Mouse (Mus musculus) forebrain, embryonic 10.5 days (tissue): Measurements from ENCODE around the gene Fbln2. TPM values are rescaled to one million over a fixed set of nuclear protein-coding genes. Genes with fewer than 3 reads are reported as not detected.

ENCODE experiments used
- DNase-seq: peaks from one replicate; pipeline ENCODE4 v3.0.0-alpha.2; 2017; ENCODE audit warnings: low spot score; ENCODE audit errors: extremely low spot score
- H3K27ac ChIP-seq: fragments of 300-500 bp; sonication (generic); 2 replicates; pipeline ENCODE4 v1.5.1; 2016; ENCODE audit warnings: mild to moderate bottlenecking
- H3K27me3 ChIP-seq: fragments of 300-500 bp; sonication (generic); 2 replicates; pipeline ENCODE4 v1.6.1; 2016; ENCODE audit warnings: mild to moderate bottlenecking; ENCODE audit not compliant: poor library complexity, severe bottlenecking
- H3K36me3 ChIP-seq: fragments of 300-500 bp; sonication (generic); replicated peaks from 2 replicates; pipeline ENCODE4 v1.6.1; 2016; ENCODE audit warnings: mild to moderate bottlenecking, moderate library complexity
- H3K4me1 ChIP-seq: fragments of 300-500 bp; sonication (generic); 2 replicates; pipeline ENCODE4 v1.6.1; 2016
- H3K4me3 ChIP-seq: fragments of 300-500 bp; sonication (generic); 2 replicates; pipeline ENCODE4 v1.5.1; 2016; ENCODE audit warnings: mild to moderate bottlenecking, moderate library complexity
- H3K9me3 ChIP-seq: fragments of 300-500 bp; sonication (generic); 2 replicates; pipeline ENCODE4 v1.6.1; 2016; ENCODE audit warnings: mild to moderate bottlenecking, moderate library complexity
- WGBS: fragments of 180-500 bp; shearing (Covaris S2); methylation state at CpG from one replicate; pipeline ENCODE4 v1.1.7; 2016; 5-methylcytosine and 5-hydroxymethylcytosine counted together
- polyA plus RNA-seq: library from polyadenylated mRNA; unstranded; fragments of >200 nt; fragmentation: Nextera tagmentation; extraction: Ambion mirVana; gene quantifications from 2 replicates; pipeline ENCODE4 v1.2.1, GENCODE M21; 2016

Fbln2 gene
- polyA plus RNA-seq, 1 experiment from 2014 or later = 35.4 TPM

GRCm38 (mm10) chr6:91265616-91266015, 53.4 kb downstream of the Fbln2 start:
- H3K4me1 ChIP-seq = peaks cover 27% of the 10 kb centered on the region
- 0 out of 2 replicates have a peak, but pooled peaks cover 3% of the 10 kb centered on the region for H3K36me3 ChIP-seq
- no peak for DNase-seq
- H3K4me3 ChIP-seq = no peak overlapping the region
- 83% methylated on average over 12 of the region's 12 CpGs for WGBS
- peak overlapping the region; percentile 61; the same call in 1 of the 2 replicates for H3K27ac ChIP-seq
- no peaks in the 10 kb centered on the region for H3K27me3 ChIP-seq
- no peaks in the 10 kb centered on the region for H3K9me3 ChIP-seq

DNA sequence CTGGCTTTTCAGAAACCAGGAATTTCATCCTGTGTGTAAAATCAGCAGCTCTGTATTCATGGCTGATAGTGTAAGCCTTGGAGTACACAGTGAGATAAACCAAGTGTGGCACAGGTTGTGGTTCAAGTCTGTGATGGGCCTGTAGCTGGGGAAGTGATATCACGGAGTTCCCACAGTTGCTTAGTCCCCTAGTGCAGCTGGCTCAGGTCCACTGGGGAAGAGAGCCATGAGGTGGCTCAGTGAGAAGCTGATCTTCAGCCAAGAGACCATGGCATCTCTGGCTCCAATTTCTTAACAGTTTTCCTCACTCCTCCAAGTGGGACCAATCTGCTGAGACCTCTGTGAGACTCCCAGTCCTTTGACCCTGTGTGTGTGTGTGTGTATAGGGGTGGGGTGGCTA, 54.4 kb downstream of the Fbln2 start:
- no peaks in the 10 kb centered on the region for H3K9me3 ChIP-seq
- H3K36me3 ChIP-seq = 0 out of 2 replicates have a peak, but pooled peaks cover 7% of the 10 kb centered on the region
- H3K27ac ChIP-seq = peak overlapping the region; percentile 61; the same call in 1 of the 2 replicates
- peaks cover 17% of the 10 kb centered on the region for H3K4me1 ChIP-seq
- DNase-seq = no peak
- H3K27me3 ChIP-seq = no peaks in the 10 kb centered on the region
- no peak overlapping the region for H3K4me3 ChIP-seq
- WGBS = 88% methylated on average over 1 of the region's 1 CpGs

- Histone ChIP-seq H3K9me3 (no peaks in the 10 kb centered on the region), H3K27ac (no peak overlapping the region), H3K4me3 (no peak overlapping the region), H3K36me3 (0 out of 2 replicates have a peak, but pooled peaks cover 5% of the 10 kb centered on the region), H3K4me1 (peaks cover 15% of the 10 kb centered on the region), H3K27me3 (no peaks in the 10 kb centered on the region)
- DNase-seq = no peak
- WGBS = 74% methylated on average over 9 of the region's 9 CpGs
Observed at GRCm38 (mm10) chr6:91268318-91268717, 56.1 kb downstream of the Fbln2 start.

DNA sequence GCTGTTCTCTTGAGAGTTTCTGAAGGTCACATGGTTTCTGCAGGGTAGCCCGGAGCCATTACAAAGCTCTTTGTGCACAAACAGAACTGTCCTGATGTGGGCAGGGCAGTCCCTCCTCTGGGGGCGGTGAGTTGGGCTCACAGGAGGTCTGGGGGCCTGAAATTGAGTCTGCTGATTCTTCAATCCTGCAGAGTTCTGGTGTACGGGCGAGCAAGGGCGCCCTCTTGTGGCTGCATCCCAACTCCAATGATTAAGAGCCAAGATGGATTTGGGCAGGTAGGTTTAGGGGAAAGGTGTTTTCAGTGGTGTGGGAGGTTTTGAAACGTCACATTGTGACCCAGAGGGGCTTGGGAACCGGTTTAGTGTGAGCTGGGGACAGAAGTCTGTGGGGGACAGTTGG, 65.3 kb downstream of the Fbln2 start:
- peaks cover 4% of the 10 kb centered on the region; the same call in 1 of the 2 replicates for H3K36me3 ChIP-seq
- peak; percentile 77 for DNase-seq
- H3K4me3 ChIP-seq = no peak overlapping the region
- H3K9me3 ChIP-seq = no peaks in the 10 kb centered on the region
- peak overlapping the region; percentile 65 for H3K27ac ChIP-seq
- peaks cover 34% of the 10 kb centered on the region for H3K4me1 ChIP-seq
- 2% methylated on average over 7 of the region's 7 CpGs for WGBS
- peaks cover 26% of the 10 kb centered on the region for H3K27me3 ChIP-seq

- Histone ChIP-seq H3K4me3 (no peak overlapping the region), H3K9me3 (no peaks in the 10 kb centered on the region), H3K36me3 (peaks cover 4% of the 10 kb centered on the region; the same call in 1 of the 2 replicates), H3K4me1 (peaks cover 34% of the 10 kb centered on the region), H3K27ac (no peak overlapping the region), H3K27me3 (peaks cover 33% of the 10 kb centered on the region)
- DNase-seq = no peak
- WGBS = 52% methylated on average over 1 of the region's 1 CpGs
Observed at GRCm38 (mm10) chr6:91278302-91278701, 66.0 kb downstream of the Fbln2 start.

DNA sequence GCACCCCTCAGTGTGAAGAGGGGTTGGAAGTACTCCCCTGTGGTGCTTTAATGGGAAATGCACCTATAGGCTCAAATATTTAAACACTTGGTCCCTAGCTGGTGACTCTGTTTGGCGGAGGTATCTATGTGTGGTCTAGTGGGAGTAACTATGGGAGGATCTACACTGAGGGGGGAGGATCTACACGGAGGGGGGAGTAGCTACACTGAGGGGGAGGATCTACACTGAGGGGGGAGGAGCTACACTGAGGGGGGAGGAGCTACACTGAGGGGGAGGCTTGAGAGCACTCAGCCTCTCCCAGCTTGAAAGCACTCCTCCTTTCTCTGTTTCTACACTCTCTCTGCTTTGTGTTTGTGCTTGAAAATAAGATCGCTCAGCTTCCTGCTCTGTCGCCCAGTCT, 67.2 kb downstream of the Fbln2 start:
- Histone ChIP-seq H3K36me3 (no peaks in the 10 kb centered on the region), H3K27ac (no peak overlapping the region), H3K4me1 (peaks cover 41% of the 10 kb centered on the region), H3K9me3 (no peaks in the 10 kb centered on the region), H3K27me3 (peaks cover 45% of the 10 kb centered on the region), H3K4me3 (no peak overlapping the region)
- no peak for DNase-seq
- 37% methylated on average over 4 of the region's 4 CpGs for WGBS

GRCm38 (mm10) chr6:91281206-91281605, 69.0 kb downstream of the Fbln2 start:
- no peak overlapping the region for H3K4me3 ChIP-seq
- H3K36me3 ChIP-seq = no peaks in the 10 kb centered on the region
- 6% methylated on average over 6 of the region's 6 CpGs for WGBS
- H3K9me3 ChIP-seq = no peaks in the 10 kb centered on the region
- peaks cover 63% of the 10 kb centered on the region for H3K27me3 ChIP-seq
- H3K27ac ChIP-seq = no peak overlapping the region; the same call in 1 of the 2 replicates
- peak; percentile 86 for DNase-seq
- H3K4me1 ChIP-seq = peaks cover 53% of the 10 kb centered on the region

DNA sequence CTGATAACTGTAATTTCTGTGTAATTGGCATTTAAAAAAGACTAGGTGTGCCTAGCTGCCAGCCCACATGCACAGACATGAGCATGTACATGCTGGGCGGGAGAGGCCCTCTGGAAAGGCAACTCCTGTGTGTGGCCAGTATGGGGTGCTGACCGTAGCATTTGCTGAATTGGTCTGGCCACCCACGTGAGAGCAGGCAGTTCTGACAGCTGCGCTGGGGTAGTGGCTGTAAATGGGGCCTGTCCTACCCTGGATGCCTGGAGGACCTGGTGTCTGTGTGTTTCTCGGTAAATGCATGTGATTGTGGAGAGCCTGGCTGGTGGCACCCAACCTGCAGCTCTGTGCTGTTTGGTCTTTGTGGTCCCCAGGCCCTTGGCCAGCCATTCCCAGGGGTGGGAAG, 69.5 kb downstream of the Fbln2 start:
- Histone ChIP-seq H3K4me3 (no peak overlapping the region), H3K9me3 (no peaks in the 10 kb centered on the region), H3K36me3 (no peaks in the 10 kb centered on the region), H3K4me1 (peaks cover 58% of the 10 kb centered on the region), H3K27me3 (peaks cover 68% of the 10 kb centered on the region), H3K27ac (peak overlapping the region; percentile 3; the same call in 1 of the 2 replicates)
- WGBS = 56% methylated on average over 5 of the region's 5 CpGs
- no peak for DNase-seq

DNA sequence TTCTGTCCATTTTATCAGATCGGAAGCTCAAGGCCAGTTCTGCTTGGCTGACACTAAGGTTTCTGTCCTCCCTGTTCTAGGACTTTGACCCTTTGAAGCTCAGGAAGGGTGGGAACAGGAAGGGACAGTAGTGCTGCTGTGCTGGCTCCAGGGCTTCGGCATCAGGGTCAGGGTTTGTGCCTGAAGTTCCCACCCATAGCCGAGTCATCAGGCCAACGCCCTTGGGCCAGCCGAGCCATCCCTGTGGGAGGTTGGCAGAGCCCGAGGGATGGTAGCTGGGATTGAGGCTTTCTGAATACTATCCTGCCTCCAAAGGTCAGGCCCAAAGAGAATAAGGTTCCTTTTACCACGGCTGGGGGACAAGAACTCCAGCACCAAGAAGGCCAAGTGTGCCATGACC, 70.8 kb downstream of the Fbln2 start:
- Histone ChIP-seq H3K36me3 (no peaks in the 10 kb centered on the region), H3K27me3 (peaks cover 81% of the 10 kb centered on the region), H3K4me1 (peaks cover 60% of the 10 kb centered on the region), H3K9me3 (no peaks in the 10 kb centered on the region), H3K27ac (peak overlapping the region; percentile 59), H3K4me3 (no peak overlapping the region)
- no peak for DNase-seq
- 79% methylated on average over 7 of the region's 7 CpGs for WGBS

- peak; percentile 78 for DNase-seq
- WGBS = 3% methylated on average over 35 of the region's 35 CpGs
- Histone ChIP-seq H3K4me1 (peaks cover 67% of the 10 kb centered on the region), H3K27me3 (peaks cover 92% of the 10 kb centered on the region), H3K9me3 (no peaks in the 10 kb centered on the region), H3K36me3 (no peaks in the 10 kb centered on the region), H3K4me3 (peak overlapping the region; percentile 51), H3K27ac (peak overlapping the region; percentile 88)
Observed at GRCm38 (mm10) chr6:91284521-91285449, 72.5 kb downstream of the Fbln2 start.

GRCm38 (mm10) chr6:91285450-91285790, 73.2 kb downstream of the Fbln2 start:
- Histone ChIP-seq H3K27ac (peak overlapping the region; percentile 88), H3K36me3 (no peaks in the 10 kb centered on the region), H3K4me1 (peaks cover 67% of the 10 kb centered on the region), H3K9me3 (no peaks in the 10 kb centered on the region), H3K27me3 (peaks cover 93% of the 10 kb centered on the region), H3K4me3 (peak overlapping the region; percentile 51)
- WGBS = under 1% methylated on average over 28 of the region's 28 CpGs
- peak; percentile 90 for DNase-seq

GRCm38 (mm10) chr6:91285814-91286545, 73.7 kb downstream of the Fbln2 start:
- Histone ChIP-seq H3K27me3 (peaks cover 93% of the 10 kb centered on the region), H3K27ac (peak overlapping the region; percentile 88)
- WGBS = 33% methylated on average over 30 of the region's 30 CpGs

More at GRCm38 (mm10) chr6:91285814-91286545, 73.7 kb downstream of the Fbln2 start:
- H3K36me3 ChIP-seq = no peaks in the 10 kb centered on the region
- H3K4me1 ChIP-seq = peaks cover 64% of the 10 kb centered on the region
- no peaks in the 10 kb centered on the region for H3K9me3 ChIP-seq
- DNase-seq = no peak
- H3K4me3 ChIP-seq = peak overlapping the region; percentile 51
